Mouse (Mus musculus) forebrain, embryonic 11.5 days (tissue): Measurements from ENCODE around the gene Cav2. TPM values are rescaled to one million over a fixed set of nuclear protein-coding genes. Genes with fewer than 3 reads are reported as not detected.

ENCODE experiments used
- polyA plus RNA-seq: library from polyadenylated mRNA; unstranded; fragments of >200 nt; fragmentation: Nextera tagmentation; extraction: Ambion mirVana; gene quantifications from 2 replicates; pipeline ENCODE4 v1.2.1, GENCODE M21; 2014

The Cav2 gene
- polyA plus RNA-seq, 1 experiment from 2014 or later: 7.3 TPM

Other genes starting within 250 kb of the Cav2 start
- gene Tes, start 216.0 kb upstream of the Cav2 start, polyA plus RNA-seq: 34.6 and 38.3 TPM in 2 replicates
- 6.7 and 8.2 TPM in 2 replicates for gene Cav1, start 25.1 kb downstream of the Cav2 start, polyA plus RNA-seq
- 0.92 and 1.1 TPM in 2 replicates for gene Met, start 182.6 kb downstream of the Cav2 start, polyA plus RNA-seq